Comparison of ENCODE assay signal across 28 mouse cellular contexts in genomic region chr2:144107374-144107773, GRCm38 (mm10).
DNase-seq lines count a peak whose midpoint lies in the region; ATAC-seq and TF ChIP-seq lines count a peak whose summit lies in the region.
"Had no signal": no experiment of that assay in that cellular context is flagged by ENCODE, and none has a peak within 500 bp of the region (broad histone marks: within the 10 kb centered on the region; RNA-seq: fewer than 3 reads in every experiment).

No protein-coding gene starts in this region.

- H3K9me3 ChIP-seq in heart, embryonic 13.5 days: no peaks in the 10 kb centered on the region
- no peaks in the 10 kb centered on the region for H3K9me3 ChIP-seq in heart, postnatal 0 days (replicated peaks; ENCODE audit: control insufficient read depth, low read length)
- no peaks in the 10 kb centered on the region for H3K9me3 ChIP-seq in intestine, postnatal 0 days (ENCODE audit: control insufficient read depth)
- H3K9me3 ChIP-seq: embryonic facial prominence, embryonic 10.5 days; embryonic facial prominence, embryonic 15.5 days; forebrain, embryonic 12.5 days; limb, embryonic 13.5 days; liver, embryonic 13.5 days; midbrain, embryonic 13.5 days; neural tube, embryonic 13.5 days had no signal

- TF ChIP-seq EP300 in heart, postnatal 0 days (IDR thresholded peaks at IDR 0.05; ENCODE audit: low read depth): no peak

- WGBS in heart, embryonic 13.5 days: 49% methylated on average over 5 of the region's 5 CpGs
- 49% methylated on average over 5 of the region's 5 CpGs for WGBS in heart, postnatal 0 days
- 70% methylated on average over 5 of the region's 5 CpGs for WGBS in intestine, postnatal 0 days

- no peak overlapping the region for H3K4me2 ChIP-seq in heart, embryonic 13.5 days
- H3K4me2 ChIP-seq in heart, postnatal 0 days (ENCODE audit: low read depth, low read length): no peak overlapping the region
- no peak overlapping the region for H3K4me2 ChIP-seq in intestine, postnatal 0 days (replicated peaks; ENCODE audit: low read depth)
- H3K4me2 ChIP-seq: embryonic facial prominence, embryonic 15.5 days; forebrain, embryonic 12.5 days; limb, embryonic 13.5 days; liver, embryonic 13.5 days; midbrain, embryonic 13.5 days; neural tube, embryonic 13.5 days had no signal

- no peaks in the 10 kb centered on the region for H3K36me3 ChIP-seq in heart, embryonic 13.5 days
- H3K36me3 ChIP-seq in heart, postnatal 0 days (replicated peaks; ENCODE audit: control insufficient read depth, insufficient read depth, low read length): no peaks in the 10 kb centered on the region
- no peaks in the 10 kb centered on the region for H3K36me3 ChIP-seq in intestine, postnatal 0 days (ENCODE audit: control insufficient read depth, insufficient read depth)
- H3K36me3 ChIP-seq: embryonic facial prominence, embryonic 10.5 days; embryonic facial prominence, embryonic 15.5 days; forebrain, embryonic 12.5 days; G1E; limb, embryonic 13.5 days; liver, embryonic 13.5 days; midbrain, embryonic 13.5 days; neural tube, embryonic 13.5 days had no signal

- peaks cover 27% of the 10 kb centered on the region for H3K4me1 ChIP-seq in heart, embryonic 13.5 days
- H3K4me1 ChIP-seq in heart, postnatal 0 days (ENCODE audit: control insufficient read depth, insufficient read depth): peaks cover 17% of the 10 kb centered on the region; the same call in 1 of the 2 replicates
- 0 out of 2 replicates have a peak, but pooled peaks cover 3% of the 10 kb centered on the region for H3K4me1 ChIP-seq in intestine, postnatal 0 days (replicated peaks; ENCODE audit: control insufficient read depth, insufficient read depth, low read length)
- H3K4me1 ChIP-seq: liver, embryonic 13.5 days; midbrain, embryonic 13.5 days; neural tube, embryonic 13.5 days had no signal

- H3K27me3 ChIP-seq in heart, embryonic 13.5 days (replicated peaks): peaks cover 28% of the 10 kb centered on the region
- peaks cover 3% of the 10 kb centered on the region; the same call in 1 of the 2 replicates for H3K27me3 ChIP-seq in heart, postnatal 0 days (ENCODE audit: control insufficient read depth, insufficient read depth, low read length)
- no peaks in the 10 kb centered on the region for H3K27me3 ChIP-seq in intestine, postnatal 0 days (replicated peaks; ENCODE audit: control insufficient read depth, insufficient read depth, low read length)
- H3K27me3 ChIP-seq: embryonic facial prominence, embryonic 15.5 days; limb, embryonic 13.5 days; liver, embryonic 13.5 days; midbrain, embryonic 13.5 days; neural tube, embryonic 13.5 days had no signal

- no peak overlapping the region for H3K27ac ChIP-seq in gastrocnemius, adult 2 months
- 0 out of 2 replicates have a peak overlapping the region, but pooled peaks have one; percentile 43 for H3K27ac ChIP-seq in heart, embryonic 13.5 days (replicated peaks)
- peak overlapping the region; percentile 15; the same call in 1 of the 2 replicates for H3K27ac ChIP-seq in heart, postnatal 0 days (ENCODE audit: low read depth)
- peak overlapping the region; percentile 82 for H3K27ac ChIP-seq in intestine, postnatal 0 days (ENCODE audit: low read depth, low read length)
- H3K27ac ChIP-seq: embryonic facial prominence, embryonic 10.5 days; embryonic facial prominence, embryonic 15.5 days; forebrain, embryonic 12.5 days; kidney, postnatal 0 days; left cerebral cortex, adult 2 months; limb, embryonic 13.5 days; liver, embryonic 13.5 days; macrophage; midbrain, embryonic 13.5 days; neural tube, embryonic 13.5 days had no signal

- no peak overlapping the region for H3K4me3 ChIP-seq in gastrocnemius, adult 2 months
- H3K4me3 ChIP-seq in heart, embryonic 13.5 days: no peak overlapping the region
- H3K4me3 ChIP-seq in heart, postnatal 0 days (ENCODE audit: low read depth, low read length): no peak overlapping the region
- no peak overlapping the region for H3K4me3 ChIP-seq in intestine, postnatal 0 days (ENCODE audit: low read depth, low read length)
- H3K4me3 ChIP-seq: embryonic facial prominence, embryonic 10.5 days; embryonic facial prominence, embryonic 15.5 days; forebrain, embryonic 12.5 days; left cerebral cortex, adult 2 months; limb, embryonic 13.5 days; liver, embryonic 13.5 days; midbrain, embryonic 13.5 days; neural tube, embryonic 13.5 days had no signal

- intact Hi-C loops in gastrocnemius, adult 2 months (cut with DNase I): no loop called here
- intact Hi-C loops in left cerebral cortex, postnatal 10 days (cut with DNase I): no loop called here

- ATAC-seq in heart, embryonic 13.5 days (ENCODE audit: extremely low read depth, insufficient number of reproducible peaks, low FRiP score, low TSS enrichment): no peak
- no peak for ATAC-seq in heart, postnatal 0 days (ENCODE audit: insufficient read depth, low read depth)
- peak; percentile 89 for ATAC-seq in intestine, postnatal 0 days
- ATAC-seq: forebrain, postnatal 0 days; lung, postnatal 0 days; midbrain, embryonic 13.5 days had no signal

- peak; percentile 25 for DNase-seq in gastrocnemius, adult 2 months
- no peak for DNase-seq in gastrocnemius, postnatal 4 days (ENCODE audit: low spot score in 2 of 2)
- DNase-seq in heart, postnatal 4 days: no peak
- no peak for DNase-seq in heart, postnatal 0 days (ENCODE audit: low spot score)
- DNase-seq in left cerebral cortex, postnatal 10 days (ENCODE audit: extremely low spot score in 1 of 2, low spot score in 2 of 2): no peak
- no peak for DNase-seq in spleen, postnatal 10 days (ENCODE audit: low spot score in 2 of 2)
- DNase-seq: adrenal gland, adult 8-10 months; cerebellum, adult 2 months; cerebellum, postnatal 14 days; forebrain, postnatal 0 days; kidney, adult 18-20 months; liver, embryonic 13.5 days; lung, adult 18-20 months; thymus, adult 18-20 months; thymus, postnatal 25 days had no signal

- no peak for TF ChIP-seq CTCF in gastrocnemius, adult 2 months (IDR thresholded peaks at IDR 0.05)
- TF ChIP-seq CTCF in heart, postnatal 0 days (IDR thresholded peaks at IDR 0.05; ENCODE audit: low read depth): no peak
- no peak for TF ChIP-seq CTCF in intestine, postnatal 0 days (IDR thresholded peaks at IDR 0.05; ENCODE audit: low read depth)

- H3K9ac ChIP-seq in heart, embryonic 13.5 days: no peak overlapping the region
- no peak overlapping the region for H3K9ac ChIP-seq in heart, postnatal 0 days (replicated peaks; ENCODE audit: low read depth, low read length)
- H3K9ac ChIP-seq in intestine, postnatal 0 days (ENCODE audit: low read depth, low read length): no peak overlapping the region
- H3K9ac ChIP-seq: embryonic facial prominence, embryonic 15.5 days; forebrain, embryonic 12.5 days; forebrain, postnatal 0 days; limb, embryonic 13.5 days; liver, embryonic 13.5 days; midbrain, embryonic 13.5 days; neural tube, embryonic 13.5 days had no signal
